Mouse (Mus musculus) kidney, adult 2 months (tissue): ENCODE data around the gene Lmntd1.

Source experiments
- CTCF ChIP-seq: fragments of 200-500 bp; conservative IDR thresholded peaks from 2 replicates; pipeline ENCODE4 v1.5.1; 2011; ENCODE audit warnings: low read depth, mild to moderate bottlenecking, control low read depth, low read length, moderate library complexity, mixed read lengths; ENCODE audit not compliant: insufficient read depth, insufficient read length
- POLR2A ChIP-seq: fragments of 200-500 bp; IDR thresholded peaks from one replicate; pipeline ENCODE4 v1.6.1; 2011; ENCODE audit warnings: low read depth, low read length, control low read depth

GRCm38 (mm10) chr6:145369290-145369689, 244.8 kb downstream of the Lmntd1 start:
- TF ChIP-seq CTCF (no peak), POLR2A (no peak)
